Mouse (Mus musculus): Measurements from ENCODE around the gene 4931406P16Rik.

The 4931406P16Rik gene

DNA sequence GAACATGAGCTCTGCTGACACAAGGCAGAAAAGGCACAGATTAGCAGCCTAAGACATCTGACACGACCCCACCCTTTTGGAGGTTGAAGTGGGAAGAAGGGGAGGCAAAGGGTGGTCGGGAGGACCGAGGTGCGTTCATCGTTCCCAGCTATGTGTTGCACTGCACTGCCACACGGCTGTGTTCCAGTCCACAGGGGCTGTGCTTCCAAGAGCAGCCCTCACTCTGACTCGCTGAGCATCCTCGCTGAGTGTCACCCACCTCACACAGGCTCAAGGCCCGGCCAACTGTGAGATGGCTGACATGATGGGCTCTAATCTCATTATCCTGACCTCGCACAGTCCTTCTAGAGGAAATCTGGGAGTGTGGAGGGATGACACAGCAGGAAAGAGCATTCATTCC lies 96.9 kb downstream of the 4931406P16Rik start:
- intact Hi-C loops (cut with DNase I), result no loop called here

DNA sequence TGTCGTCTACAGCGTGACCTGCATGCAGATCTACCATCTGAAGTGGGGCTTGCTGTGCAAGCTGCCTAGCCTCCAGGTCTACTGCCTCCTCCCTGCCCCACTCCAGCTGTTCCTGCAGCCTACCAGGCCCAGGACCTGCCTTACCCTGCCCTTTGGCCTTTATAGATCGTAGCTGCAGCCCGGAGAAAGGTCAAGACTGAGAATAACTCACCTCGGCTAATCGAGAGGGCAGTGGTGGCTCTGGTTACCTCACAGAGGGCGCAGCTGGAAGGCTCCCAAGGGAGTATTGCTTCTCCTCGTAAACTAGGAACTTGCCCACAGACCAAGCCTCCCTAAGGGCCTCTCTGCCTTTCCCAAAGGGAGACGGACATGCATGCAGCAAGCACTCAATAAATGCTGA lies 97.9 kb downstream of the 4931406P16Rik start:
- intact Hi-C loops (cut with DNase I), result no loop called here

DNA sequence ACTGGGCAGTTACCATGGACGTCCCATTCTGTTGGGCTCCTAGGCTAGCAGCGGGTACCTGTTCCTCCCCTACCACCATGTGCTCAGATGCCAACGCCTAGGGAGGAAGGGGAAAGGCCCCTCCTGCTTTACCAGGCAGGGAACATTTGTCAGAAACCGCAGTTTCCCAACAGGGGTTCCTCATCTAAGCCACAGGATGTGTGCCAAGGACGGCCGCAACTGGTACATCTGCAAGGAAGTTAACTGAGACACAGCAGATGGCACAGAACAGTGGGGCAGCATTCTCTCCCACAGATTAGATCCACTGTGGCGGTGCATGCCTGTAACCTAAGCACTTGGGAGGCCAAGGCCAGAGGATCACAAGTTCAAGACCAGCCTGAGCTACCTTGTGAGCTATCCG lies 98.7 kb downstream of the 4931406P16Rik start:
- intact Hi-C loops (cut with DNase I), result no loop called here

DNA sequence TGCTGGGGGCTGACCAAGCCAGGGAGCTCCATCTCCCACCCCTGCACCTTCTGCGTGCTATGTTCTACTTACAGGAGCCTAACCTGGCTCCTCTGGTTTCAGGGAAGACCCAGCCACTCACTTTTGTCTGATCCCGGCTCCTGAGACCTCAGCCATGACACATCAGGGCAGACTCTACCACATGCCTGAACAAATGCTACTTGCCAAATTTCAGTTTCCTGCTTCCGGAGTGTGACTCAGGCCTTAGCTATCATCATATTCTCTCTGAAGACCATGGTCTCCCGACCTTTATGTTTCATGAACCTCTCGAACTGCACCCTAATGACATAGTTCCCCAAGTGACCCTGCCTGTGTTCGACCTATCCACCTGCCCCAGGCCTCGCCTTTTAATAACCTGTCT lies 100.1 kb downstream of the 4931406P16Rik start:
- intact Hi-C loops (cut with DNase I), result no loop called here

DNA sequence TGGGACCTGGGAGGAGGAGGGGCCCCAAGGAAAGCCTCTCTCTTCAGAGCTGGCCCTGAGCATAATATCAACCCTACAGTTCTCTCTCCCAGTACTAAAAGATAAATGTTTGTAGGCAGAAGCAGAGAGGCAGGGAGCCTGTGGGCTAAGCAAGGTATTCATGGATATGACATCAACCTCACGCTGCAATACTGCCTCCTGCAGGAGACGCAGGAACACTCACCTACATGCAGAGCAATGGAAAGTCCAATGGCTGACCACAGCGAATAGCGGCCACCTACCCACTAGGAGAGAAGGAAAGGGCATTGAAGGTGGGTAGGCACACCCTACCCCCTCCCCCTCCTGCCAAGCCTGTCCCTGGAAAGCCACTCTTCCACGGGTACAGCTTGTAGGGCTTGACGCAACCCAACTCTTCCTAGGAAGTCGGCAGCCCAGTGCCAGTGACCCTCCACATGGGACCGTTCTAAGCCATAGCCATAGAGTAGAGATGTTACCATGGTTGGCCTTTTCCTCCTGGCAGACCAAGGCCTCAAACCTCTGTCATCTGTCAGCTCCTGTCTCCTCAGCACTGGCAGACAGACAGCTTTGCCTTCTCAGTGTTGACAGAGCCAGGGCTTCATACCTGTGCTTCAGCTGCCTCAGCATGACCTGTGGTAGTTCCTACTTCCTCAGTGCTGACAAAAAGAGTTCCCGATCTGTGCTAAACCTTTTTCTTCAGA lies 105.2 kb downstream of the 4931406P16Rik start:
- intact Hi-C loops (cut with DNase I), result loop anchor here (5.0 kb wide), 1 partner anchor 56 kb away; no protein-coding TSS in a partner anchor

DNA sequence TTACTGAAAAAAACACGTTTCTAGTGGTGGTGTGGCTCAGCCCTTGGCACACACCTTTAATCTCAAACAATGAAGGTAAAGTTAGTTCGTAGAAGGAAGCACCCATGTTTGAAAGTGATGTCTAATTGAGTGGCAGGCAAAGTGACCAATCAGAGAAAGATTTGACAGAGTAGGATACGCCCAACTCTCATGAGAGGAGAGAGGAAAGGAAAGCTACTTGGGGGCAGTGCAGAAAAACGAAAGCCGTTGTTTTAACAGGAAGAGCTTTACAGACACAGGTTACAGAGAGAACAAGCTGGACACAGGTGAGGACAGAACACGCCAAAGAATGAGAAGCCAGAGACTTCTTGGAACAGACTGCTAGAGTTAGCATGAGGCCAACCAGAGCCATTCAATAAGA lies 107.0 kb downstream of the 4931406P16Rik start:
- intact Hi-C loops (cut with DNase I), result loop anchor here (5.0 kb wide), 1 partner anchor 54 kb away; no protein-coding TSS in a partner anchor

DNA sequence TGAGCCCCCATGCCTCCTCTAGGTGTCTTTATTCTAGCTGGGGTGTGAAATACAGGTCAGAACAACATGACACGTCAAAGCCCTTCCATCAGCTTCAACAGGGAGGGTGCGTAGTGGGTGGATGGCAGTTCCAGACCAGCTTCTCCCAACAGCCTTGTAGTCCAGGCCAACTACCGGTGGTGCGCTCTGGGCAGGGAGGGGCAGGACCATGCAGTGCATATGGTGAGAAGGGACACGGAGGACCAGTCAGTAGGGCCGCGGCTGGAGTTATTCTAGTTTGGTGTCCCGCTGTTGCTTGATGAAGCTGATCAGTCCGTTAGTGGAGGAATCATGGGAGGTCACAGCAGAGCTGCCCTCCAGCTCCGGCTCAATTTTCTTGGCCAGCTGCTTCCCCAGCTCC lies 111.2 kb downstream of the 4931406P16Rik start:
- intact Hi-C loops (cut with DNase I), result loop anchor here (5.0 kb wide), 1 partner anchor 35 kb away; the partner anchor contains the start of gene Uba2

DNA sequence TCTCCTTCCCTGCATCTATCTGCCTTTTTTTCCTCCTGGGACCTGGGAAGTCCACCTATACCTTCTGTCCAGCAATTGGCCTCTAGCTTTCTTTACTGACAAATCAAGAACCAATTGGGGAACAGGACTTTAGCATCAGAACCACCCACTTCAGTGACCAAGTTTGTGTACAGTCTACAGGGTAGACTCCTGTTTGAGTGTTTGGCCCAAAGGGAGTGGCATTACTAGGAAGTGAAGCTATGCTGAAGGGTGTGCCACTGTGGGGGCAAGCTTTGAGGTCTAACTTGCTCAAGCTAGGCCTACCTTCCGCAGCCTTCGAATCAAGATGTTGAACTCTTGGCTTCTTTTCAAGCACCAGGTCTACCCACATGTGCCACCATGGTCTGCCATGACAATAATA lies 112.5 kb downstream of the 4931406P16Rik start:
- intact Hi-C loops (cut with DNase I), result loop anchor here (5.0 kb wide), 1 partner anchor 34 kb away; the partner anchor contains the start of gene Uba2

DNA sequence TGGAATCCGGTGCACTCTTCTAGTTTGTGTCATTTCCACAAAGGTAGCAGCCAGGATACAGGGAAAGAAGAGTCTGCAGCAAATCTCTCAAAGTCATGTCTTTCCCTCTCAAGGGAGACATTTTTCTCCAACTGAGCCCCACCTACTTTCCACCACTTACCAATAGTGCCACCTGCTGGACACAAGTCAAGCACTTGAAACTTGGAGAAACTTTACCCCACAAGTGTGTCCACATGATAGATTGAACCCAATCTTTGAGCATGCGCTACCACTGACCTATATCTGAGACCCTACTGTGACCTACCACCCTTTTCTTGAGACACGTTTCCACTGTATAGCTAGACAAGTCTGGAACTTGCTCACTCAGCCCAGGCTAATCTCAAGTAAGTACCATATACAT lies 115.0 kb downstream of the 4931406P16Rik start:
- intact Hi-C loops (cut with DNase I), result no loop called here

DNA sequence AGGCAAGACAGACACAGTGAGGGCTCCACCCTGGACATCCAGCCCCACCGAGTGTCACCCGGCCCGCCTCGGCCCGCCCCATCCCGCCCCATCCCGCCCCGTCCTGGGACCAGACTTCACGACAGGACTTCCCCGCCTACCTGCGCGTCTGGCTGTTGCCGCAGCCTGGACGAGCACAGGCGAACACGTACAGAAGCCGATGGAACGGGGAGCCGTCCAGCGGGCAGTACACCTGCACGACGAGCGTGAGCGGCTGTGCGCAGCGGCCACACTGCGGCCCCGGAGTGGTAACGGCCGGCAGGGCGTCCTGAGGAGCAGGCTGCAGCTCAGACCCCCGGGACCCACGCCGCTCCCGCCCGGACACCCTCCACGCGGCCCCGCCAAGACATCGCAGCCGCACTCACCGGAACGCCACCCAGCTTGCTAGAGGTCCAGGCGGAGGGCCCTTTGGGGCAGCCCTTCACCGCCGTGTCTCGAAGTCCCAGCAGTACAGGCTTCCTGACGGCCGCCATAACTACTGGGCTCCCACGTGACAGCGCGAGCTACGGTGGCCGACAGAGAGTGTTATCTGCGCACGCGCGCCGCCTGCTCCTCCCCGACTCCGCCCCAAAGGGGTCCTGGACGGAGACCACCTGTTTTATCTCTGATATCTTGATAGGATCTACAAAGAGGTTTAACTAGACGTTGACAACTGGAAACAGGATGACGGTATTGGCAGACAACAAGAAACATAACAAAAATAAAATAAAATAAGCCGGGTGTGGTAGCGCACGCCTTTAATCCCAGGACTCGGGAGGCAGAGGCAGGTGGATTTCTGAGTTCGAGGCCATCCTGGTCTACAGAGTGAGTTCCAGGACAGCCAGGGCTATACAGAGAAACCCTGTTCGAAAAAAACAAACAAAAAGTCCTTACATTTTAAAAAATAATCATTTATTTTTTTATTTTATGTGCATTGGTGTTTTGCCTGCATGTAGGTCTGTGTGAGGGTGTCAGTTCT lies 116.9 kb downstream of the 4931406P16Rik start, which contains the start of gene Pdcd2l:
Gene Pdcd2l, minus strand, starts transcription at position 530 of the 997 bp plus-strand sequence.
- intact Hi-C loops (cut with DNase I), result no loop called here

DNA sequence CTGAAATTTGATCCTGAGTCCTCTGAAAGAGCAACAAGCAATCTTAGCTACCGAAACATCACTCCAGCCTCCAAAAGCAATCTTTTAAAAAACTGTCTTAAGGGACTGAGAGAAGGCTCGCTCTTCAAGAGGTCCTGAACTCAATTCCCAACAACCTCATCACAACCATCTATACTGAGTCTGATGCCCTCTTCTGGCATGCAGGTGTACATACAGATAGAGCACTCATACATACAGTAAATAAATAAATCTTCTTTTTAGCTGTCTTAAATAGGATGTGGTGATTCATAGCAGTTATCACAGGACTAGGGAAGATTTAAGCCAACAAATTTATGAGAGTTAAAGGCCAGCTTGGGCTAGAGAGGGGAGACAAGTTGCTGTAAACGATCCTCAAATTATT lies 117.7 kb downstream of the 4931406P16Rik start:
- intact Hi-C loops (cut with DNase I), result no loop called here

DNA sequence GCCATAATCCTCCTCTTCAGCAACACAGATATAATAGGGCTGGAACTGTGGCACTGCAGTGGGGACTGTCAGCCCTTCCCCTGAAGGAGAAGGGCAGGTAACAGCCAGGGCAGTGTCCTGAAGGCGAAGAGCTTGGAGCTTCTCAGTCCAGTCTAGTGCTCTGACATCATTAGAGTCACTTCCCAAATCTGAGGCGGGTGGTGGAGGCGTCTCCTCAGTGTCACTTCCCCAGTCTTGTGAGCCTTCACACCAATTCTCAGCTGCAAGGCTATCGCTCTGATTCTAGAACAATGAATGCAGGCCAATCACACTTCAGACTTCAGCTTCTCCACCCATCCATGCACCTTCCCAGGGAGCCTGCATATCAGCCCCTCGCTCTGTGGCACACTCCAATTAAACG lies 120.5 kb downstream of the 4931406P16Rik start:
- intact Hi-C loops (cut with DNase I), result no loop called here

DNA sequence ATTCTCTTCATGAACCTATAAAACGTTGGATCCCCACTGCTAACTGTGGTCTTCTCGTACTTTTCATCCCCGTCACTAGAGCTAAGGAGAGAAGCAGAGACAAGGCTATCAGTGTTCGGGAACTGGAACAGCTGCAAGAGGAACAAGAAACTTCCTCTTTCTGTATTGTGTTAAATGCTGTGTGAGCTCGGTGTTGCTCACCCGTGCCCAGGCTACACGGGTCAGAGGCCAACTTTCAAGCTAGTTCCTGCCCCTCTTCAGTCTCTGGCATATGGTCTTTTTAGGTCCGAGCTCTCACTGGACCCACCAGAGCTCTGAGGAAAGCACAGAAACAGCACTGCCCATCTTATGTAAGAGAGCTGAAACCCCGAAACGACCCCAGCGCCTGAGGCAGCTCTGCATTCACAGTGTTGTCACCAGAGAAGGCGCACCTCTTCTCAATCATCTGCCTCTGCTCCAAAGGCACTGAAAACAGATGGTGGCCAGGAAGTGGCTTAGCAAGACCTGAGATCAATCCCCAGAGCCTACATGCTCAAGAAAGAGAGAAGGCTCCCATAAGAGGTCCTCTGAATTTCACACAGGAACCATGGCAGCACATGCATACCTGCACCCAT lies 123.9 kb downstream of the 4931406P16Rik start:
- intact Hi-C loops (cut with DNase I), result no loop called here

Data from adrenal gland (tissue).